Mouse (Mus musculus) sigmoid colon, adult 10 weeks (tissue): ENCODE results near the gene Lama4. TPM values are rescaled to one million over a fixed set of nuclear protein-coding genes. Genes with fewer than 3 reads are reported as not detected.

ENCODE experiments used
- polyA plus RNA-seq: library from polyadenylated mRNA; stranded (reverse); fragments of 350-450 nt; fragmentation: Illumina TruSeq; extraction: RNeasy Lipid Tissue Mini Kit (QIAGEN cat#74804); gene quantifications from one replicate; pipeline ENCODE4 v1.2.3, GENCODE M21; 2014; ENCODE audit warnings: low read depth, low replicate concordance

Gene Lama4
- polyA plus RNA-seq: 19.2 TPM

GRCm38 (mm10) chr10:38965075-38965781 is at the start of gene Lama4:
TSS of gene Lama4 (plus strand) at chr10:38965515.

GRCm38 (mm10) chr10:39133462-39134310 is 168.4 kb downstream of the Lama4 start, which contains the start of the genes Fam229b and Tube1:
TSS of gene Fam229b (minus strand) at chr10:39133914.
TSS of gene Tube1 (plus strand) at chr10:39133976.

Other genes with a start within 250 kb of the Lama4 start
- gene Rfpl4b, start 143.7 kb upstream of the Lama4 start, polyA plus RNA-seq: not detected
- gene Fam229b, start 168.4 kb downstream of the Lama4 start, polyA plus RNA-seq: 4.0 TPM
- gene Tube1, start 168.5 kb downstream of the Lama4 start, polyA plus RNA-seq: 6.3 TPM
- not detected for gene Ccn6, start 198.3 kb downstream of the Lama4 start, polyA plus RNA-seq